Mouse (Mus musculus) spleen, adult 2 months (tissue): ENCODE results near the gene Tas2r130. TPM values are rescaled to one million over a fixed set of nuclear protein-coding genes. Genes with fewer than 3 reads are reported as not detected.
"Not testable (repeated sequence)": the region's sequence is repeated elsewhere in the genome, so short reads cannot be mapped to it uniquely, and the experiment has no call there.

Experiments used
- DNase-seq, 2 experiments: peaks; one replicate each; pipeline versions ENCODE4 v3.0.0 to v3.0.0-alpha.2; 2012 to 2021; ENCODE audit warnings: low spot score in 2 of 2, low read depth in 1 of 2
- H3K27ac ChIP-seq: fragments of 200-500 bp; 2 replicates; pipeline ENCODE4 v1.5.1; 2012; ENCODE audit warnings: low read length, inconsistent platforms; ENCODE audit not compliant: insufficient read depth
- H3K27me3 ChIP-seq: fragments of 200-500 bp; 2 replicates; pipeline ENCODE4 v1.6.1; 2012; ENCODE audit warnings: mild to moderate bottlenecking, moderate library complexity, low read length, inconsistent platforms; ENCODE audit not compliant: control insufficient read depth, insufficient read depth
- H3K36me3 ChIP-seq: fragments of 200-500 bp; 2 replicates; pipeline ENCODE4 v1.6.1; 2012; ENCODE audit warnings: mild to moderate bottlenecking, low read length, inconsistent platforms; ENCODE audit not compliant: control insufficient read depth, insufficient read depth
- H3K4me1 ChIP-seq: fragments of 200-500 bp; 2 replicates; pipeline ENCODE4 v1.6.1; 2011; ENCODE audit warnings: inconsistent platforms; ENCODE audit not compliant: control insufficient read depth, insufficient read depth, insufficient read length
- H3K4me3 ChIP-seq: fragments of 200-500 bp; 2 replicates; pipeline ENCODE4 v1.5.1; 2011; ENCODE audit warnings: mild to moderate bottlenecking, inconsistent platforms; ENCODE audit not compliant: insufficient read depth, insufficient read length; ENCODE audit errors: extremely low read depth
- CTCF ChIP-seq: fragments of 200-500 bp; IDR thresholded peaks from 2 replicates; pipeline ENCODE4 v1.5.1; 2011; ENCODE audit warnings: mild to moderate bottlenecking, inconsistent platforms; ENCODE audit not compliant: insufficient read depth, insufficient read length, insufficient replicate concordance; ENCODE audit errors: extremely low read depth
- POLR2A ChIP-seq: fragments of 200-500 bp; IDR thresholded peaks from 2 replicates; pipeline ENCODE4 v1.6.1; 2011; ENCODE audit warnings: low read depth, low read length, inconsistent platforms
- WGBS: fragments of 180-500 bp; shearing (Covaris S2); methylation state at CpG from one replicate; pipeline ENCODE4 v1.1.7; 2018; 5-methylcytosine and 5-hydroxymethylcytosine counted together
- polyA plus RNA-seq: library from polyadenylated mRNA; depleted of rRNA; stranded (reverse); fragments of >200 nt; gene quantifications from 2 replicates; pipeline ENCODE4 v1.2.3, GENCODE M21; 2012; rRNA removed

Tas2r130 gene
- not detected in 2 replicates for polyA plus RNA-seq

DNA sequence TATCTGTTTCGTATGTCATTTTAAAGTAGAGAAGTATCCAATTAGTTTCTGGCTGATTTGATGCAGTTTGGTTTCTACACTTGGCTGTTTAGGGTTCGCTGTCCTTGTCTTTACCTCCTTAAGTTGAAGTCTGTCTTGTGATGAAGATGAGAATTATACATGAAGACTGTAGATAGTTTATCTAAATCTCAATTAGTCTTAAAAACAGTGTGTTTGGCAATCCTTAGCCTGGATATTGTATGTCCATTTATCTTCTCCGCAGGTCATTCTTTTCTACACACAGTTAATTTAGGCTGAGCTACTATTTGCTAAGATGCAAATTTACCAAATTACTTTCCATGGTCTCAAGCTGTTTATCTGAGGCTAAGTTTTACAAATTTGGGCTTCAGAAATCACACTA lies at the start of gene Tas2r130:
Gene Tas2r130, minus strand, starts transcription at position 101 of the 400 bp plus-strand sequence.
- no peak for DNase-seq
- Histone ChIP-seq H3K4me3 (no peak within 1 kb of the TSS), H3K4me1 (no peaks in the 10 kb centered on the region), H3K27me3 (no peaks in the 10 kb centered on the region), H3K27ac (no peak within 1 kb of the TSS), H3K36me3 (no peaks in the 10 kb centered on the region)
- no peak for TF ChIP-seq POLR2A
- TF ChIP-seq CTCF: no peak
- WGBS: 70% methylated on average over 3 of the region's 3 CpGs

DNA sequence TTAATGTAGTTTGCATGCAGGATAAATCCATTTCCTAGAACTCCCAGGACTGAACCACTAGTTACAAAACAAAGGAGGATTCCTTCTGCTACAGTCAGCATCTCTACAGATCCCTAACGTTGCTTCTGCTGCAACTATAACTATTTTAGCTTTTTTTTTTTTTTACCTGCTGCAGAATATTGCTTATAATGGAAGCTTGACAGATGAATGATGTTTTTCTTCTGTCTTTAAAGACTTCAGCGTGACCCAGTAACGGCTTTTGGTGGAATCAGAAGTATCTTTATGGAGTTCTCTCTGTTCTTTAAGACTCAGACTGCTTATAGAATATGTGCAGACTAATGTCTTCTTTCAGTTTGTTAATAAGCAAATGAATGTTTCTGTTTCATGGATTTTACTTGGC lies 48.1 kb upstream of the Tas2r130 start, which contains the start of gene Tas2r106:
Gene Tas2r106, minus strand, starts transcription at position 101 of the 400 bp plus-strand sequence.
- H3K27me3 ChIP-seq: no peaks in the 10 kb centered on the region
- WGBS: 76% methylated on average over 3 of the region's 3 CpGs
- H3K4me1 ChIP-seq: no peaks in the 10 kb centered on the region
- H3K36me3 ChIP-seq: no peaks in the 10 kb centered on the region
- no peak within 1 kb of the TSS for H3K4me3 ChIP-seq
- no peak within 1 kb of the TSS for H3K27ac ChIP-seq
- no peak for DNase-seq
- no peak for TF ChIP-seq POLR2A

DNA sequence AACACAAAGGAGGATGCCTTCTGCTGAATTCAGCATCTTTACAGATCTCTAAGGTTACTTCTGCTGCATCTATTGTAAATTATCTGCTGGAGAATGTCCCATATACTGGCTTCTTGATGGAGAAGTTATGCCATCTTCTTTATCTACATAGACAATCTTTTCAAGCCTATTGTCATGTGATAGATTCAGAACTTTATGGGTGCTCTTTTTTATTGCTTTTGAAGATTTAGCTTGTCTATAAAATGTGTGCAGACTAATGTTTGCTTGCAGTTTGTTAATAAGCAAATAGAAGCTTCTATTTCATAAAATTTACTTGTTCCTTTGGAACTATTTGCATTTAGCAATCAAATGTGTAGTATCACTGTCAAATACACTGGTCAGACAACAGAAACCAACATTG lies 29.3 kb upstream of the Tas2r130 start, which contains the start of gene Tas2r107:
Gene Tas2r107, minus strand, starts transcription at position 101 of the 400 bp plus-strand sequence.
- H3K36me3 ChIP-seq: no peaks in the 10 kb centered on the region
- no peak within 1 kb of the TSS for H3K27ac ChIP-seq
- H3K4me3 ChIP-seq: no peak within 1 kb of the TSS
- DNase-seq: no peak
- TF ChIP-seq POLR2A: no peak
- no peak for TF ChIP-seq CTCF
- no peaks in the 10 kb centered on the region for H3K27me3 ChIP-seq
- H3K4me1 ChIP-seq: no peaks in the 10 kb centered on the region

DNA sequence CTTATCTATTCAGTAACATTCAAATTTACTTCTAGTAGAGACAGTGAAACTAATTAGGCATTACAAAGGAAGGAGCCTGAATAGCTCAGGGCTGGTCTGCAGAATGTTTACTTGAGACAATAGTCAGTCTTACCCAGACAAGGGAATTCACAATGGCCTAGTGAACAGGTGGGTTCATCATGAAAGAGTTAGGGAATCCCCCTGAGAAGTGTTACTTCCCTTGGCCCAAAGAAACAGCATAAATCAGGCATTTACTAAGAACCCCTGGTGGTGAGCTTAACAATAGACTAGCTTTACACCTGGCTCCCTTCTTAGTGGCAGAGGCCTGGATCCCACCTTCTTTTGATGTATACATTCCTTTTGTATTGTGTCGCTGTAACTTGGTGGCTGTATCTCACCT lies 20.8 kb downstream of the Tas2r130 start:
- DNase-seq, H3K4me3 ChIP-seq, H3K36me3 ChIP-seq, H3K27me3 ChIP-seq, H3K4me1 ChIP-seq, H3K27ac ChIP-seq: not testable (repeated sequence)
- WGBS: 87% methylated on average over 1 of the region's 1 CpGs

DNA sequence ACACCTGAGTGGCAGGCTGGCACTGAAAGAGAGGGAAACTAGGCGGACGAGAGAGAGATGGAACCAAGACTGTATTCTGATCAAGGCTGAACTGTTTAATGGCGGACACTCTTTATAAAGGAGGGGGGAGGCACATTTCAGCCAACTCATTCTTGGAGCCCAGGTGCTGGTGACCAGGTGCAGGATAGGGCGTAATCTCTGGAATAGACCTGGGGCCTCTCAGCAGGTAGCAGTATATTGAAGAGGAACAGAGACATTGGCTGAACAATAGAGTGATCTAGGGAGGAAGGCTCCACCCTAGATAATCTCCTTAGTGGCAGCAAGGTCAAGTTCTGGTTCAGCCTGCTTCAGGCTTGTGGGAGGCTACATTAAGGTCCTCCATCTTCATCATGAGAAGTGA lies 25.9 kb downstream of the Tas2r130 start:
- no peak overlapping the region for H3K4me3 ChIP-seq
- WGBS: 92% methylated on average over 4 of the region's 4 CpGs
- no peaks in the 10 kb centered on the region for H3K36me3 ChIP-seq
- no peaks in the 10 kb centered on the region for H3K27me3 ChIP-seq
- no peaks in the 10 kb centered on the region for H3K4me1 ChIP-seq
- DNase-seq: no peak
- H3K27ac ChIP-seq: no peak overlapping the region
- TF ChIP-seq POLR2A (no peak), CTCF (no peak)

Other genes with a start within 250 kb of the Tas2r130 start
- 66.5 and 90.9 TPM in 2 replicates for gene Ybx3, start 242.4 kb downstream of the Tas2r130 start, polyA plus RNA-seq
- gene 5430401F13Rik, start 144.5 kb downstream of the Tas2r130 start, polyA plus RNA-seq: not detected in 2 replicates
- not detected in 2 replicates for gene Gm6619, start 144.5 kb downstream of the Tas2r130 start, polyA plus RNA-seq
- gene Tas2r107, start 29.2 kb upstream of the Tas2r130 start, polyA plus RNA-seq: not detected in 2 replicates
- not detected in 2 replicates for gene Tas2r106, start 48.0 kb upstream of the Tas2r130 start, polyA plus RNA-seq
- not detected in 2 replicates for gene Tas2r104, start 54.8 kb upstream of the Tas2r130 start, polyA plus RNA-seq
- gene Tas2r105, start 56.6 kb upstream of the Tas2r130 start, polyA plus RNA-seq: not detected in 2 replicates
- gene Tas2r114, start 59.2 kb upstream of the Tas2r130 start, polyA plus RNA-seq: not detected in 2 replicates